Mouse (Mus musculus): Measurements from ENCODE around the gene Tmem247. TPM values are rescaled to one million over a fixed set of nuclear protein-coding genes. Genes with fewer than 3 reads are reported as not detected.
A peak's percentile ranks its signal among the peaks of the same experiment; 100 is the strongest.

Tmem247 gene
- total RNA-seq, 2 experiments from 2014 or later = not detected

GRCm38 (mm10) chr17:86913003-86913607 lies 4.0 kb upstream of the Tmem247 start:
- DNase-seq (ENCODE audit: low spot score in 2 of 2) = peak in 1 of 2 experiments; percentile 2

DNA sequence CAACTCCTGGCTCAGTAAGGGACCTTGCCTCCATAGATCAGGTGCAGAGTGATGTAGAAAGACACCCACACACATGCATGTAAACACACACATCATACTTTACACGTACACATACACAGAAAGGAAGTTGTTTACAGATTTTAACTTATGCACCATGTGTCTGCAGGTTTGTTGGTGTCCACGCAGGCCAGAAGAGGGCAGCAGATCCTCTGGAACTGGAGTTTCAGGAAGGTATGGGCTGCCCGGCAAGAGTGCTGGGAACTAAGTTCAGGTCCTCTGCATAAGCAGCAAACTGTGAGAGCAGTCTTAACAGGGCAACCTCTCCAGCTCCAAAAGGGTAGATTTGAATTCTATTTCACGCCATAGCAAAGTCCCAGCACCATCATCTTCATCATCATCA lies 1.6 kb upstream of the Tmem247 start:
- DNase-seq (ENCODE audit: low spot score in 2 of 2) = no peak

GRCm38 (mm10) chr17:86918786-86919185 lies 1.6 kb downstream of the Tmem247 start:
- no peak for DNase-seq (ENCODE audit: low spot score in 2 of 2)

GRCm38 (mm10) chr17:86919729-86920128 lies 2.6 kb downstream of the Tmem247 start:
- DNase-seq (ENCODE audit: low spot score in 2 of 2) = no peak

GRCm38 (mm10) chr17:86924679-86925078 lies 7.5 kb downstream of the Tmem247 start:
- DNase-seq (ENCODE audit: low spot score in 2 of 2) = no peak

- DNase-seq (ENCODE audit: low spot score in 2 of 2) = no peak
These were observed 9.7 kb downstream of the Tmem247 start for GRCm38 (mm10) chr17:86926836-86927235.

GRCm38 (mm10) chr17:86929355-86929754 lies 12.2 kb downstream of the Tmem247 start:
- DNase-seq (ENCODE audit: low spot score in 2 of 2) = no peak

DNA sequence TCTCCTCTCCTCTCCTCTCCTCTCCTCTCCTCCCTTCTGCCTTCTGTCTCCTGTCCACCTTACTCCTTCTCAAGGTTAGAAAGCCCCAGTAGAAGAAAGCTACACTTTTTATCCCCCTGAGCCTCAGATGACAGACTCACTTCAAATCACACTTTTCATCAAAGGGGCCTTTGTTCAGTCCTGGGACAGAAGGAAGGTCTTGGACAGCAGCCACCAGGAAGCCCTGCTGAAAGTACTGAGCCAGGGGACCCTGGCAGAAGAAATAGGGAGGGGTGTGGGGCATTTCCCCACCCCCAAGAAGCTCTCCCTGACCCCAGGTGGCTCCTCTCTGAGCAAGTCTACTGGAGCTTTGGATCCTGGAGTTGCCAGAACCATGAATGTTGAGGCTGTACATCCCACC lies 12.8 kb downstream of the Tmem247 start:
- peak in 1 of 2 experiments; percentile 54 for DNase-seq (ENCODE audit: low spot score in 2 of 2)

GRCm38 (mm10) chr17:86932896-86933295 lies 15.7 kb downstream of the Tmem247 start:
- no peak for DNase-seq (ENCODE audit: low spot score in 2 of 2)

- no peak for DNase-seq (ENCODE audit: low spot score in 2 of 2)
These were observed 19.9 kb downstream of the Tmem247 start for GRCm38 (mm10) chr17:86937064-86937463.

DNA sequence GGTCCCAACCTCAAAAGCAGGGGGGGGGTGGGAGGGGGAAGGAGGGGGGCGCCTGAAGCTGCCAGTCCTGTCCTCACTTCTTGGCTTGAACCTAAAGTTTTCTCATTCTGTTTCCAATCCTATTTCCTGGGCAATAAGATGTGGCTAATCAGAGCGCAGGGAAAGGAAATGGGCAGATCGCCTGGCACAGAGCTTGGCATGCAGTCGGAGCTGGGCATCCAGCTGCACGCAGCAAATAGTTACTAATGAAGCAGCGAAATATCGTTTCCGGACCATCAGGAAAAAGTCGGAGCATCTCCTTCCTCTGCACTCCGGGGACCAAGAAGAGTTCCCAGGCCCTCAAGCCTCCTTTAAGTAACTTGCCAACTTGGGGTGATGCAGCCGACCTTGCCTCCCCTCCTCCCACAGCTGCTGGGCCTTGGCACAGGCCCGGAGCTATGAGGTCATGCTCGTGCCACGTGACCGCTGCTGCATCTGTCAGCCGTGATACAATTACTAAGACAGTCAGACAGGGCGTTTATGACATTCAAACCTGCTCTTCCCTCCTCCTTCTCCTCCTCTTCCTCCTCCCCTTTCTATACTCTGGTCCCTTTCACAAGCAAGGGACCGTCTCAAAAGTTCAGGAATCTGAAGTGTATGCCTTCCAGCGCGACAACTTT lies 20.5 kb downstream of the Tmem247 start:
- DNase-seq (ENCODE audit: low spot score in 2 of 2) = peak; percentile 69 to 78

DNA sequence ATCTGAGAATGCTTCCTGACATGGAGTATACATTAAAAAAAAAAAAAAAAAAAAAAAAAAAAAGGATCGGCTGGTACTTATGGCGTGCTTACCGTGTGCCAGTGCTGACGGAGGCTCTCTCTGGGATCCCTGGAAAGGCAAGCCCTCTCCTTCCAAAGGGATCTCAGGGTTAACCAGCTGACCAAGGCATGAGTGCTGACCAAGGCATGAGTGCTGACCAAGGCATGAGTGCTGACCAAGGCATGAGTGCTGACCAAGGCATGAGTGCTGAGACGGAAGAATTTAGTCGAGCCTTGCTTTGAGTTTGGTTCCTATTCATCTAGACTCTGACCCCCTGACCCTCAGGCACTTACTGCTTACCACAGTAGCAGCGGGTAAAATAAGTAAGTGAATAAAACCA lies 21.5 kb downstream of the Tmem247 start:
- DNase-seq (ENCODE audit: low spot score in 2 of 2) = no peak

DNA sequence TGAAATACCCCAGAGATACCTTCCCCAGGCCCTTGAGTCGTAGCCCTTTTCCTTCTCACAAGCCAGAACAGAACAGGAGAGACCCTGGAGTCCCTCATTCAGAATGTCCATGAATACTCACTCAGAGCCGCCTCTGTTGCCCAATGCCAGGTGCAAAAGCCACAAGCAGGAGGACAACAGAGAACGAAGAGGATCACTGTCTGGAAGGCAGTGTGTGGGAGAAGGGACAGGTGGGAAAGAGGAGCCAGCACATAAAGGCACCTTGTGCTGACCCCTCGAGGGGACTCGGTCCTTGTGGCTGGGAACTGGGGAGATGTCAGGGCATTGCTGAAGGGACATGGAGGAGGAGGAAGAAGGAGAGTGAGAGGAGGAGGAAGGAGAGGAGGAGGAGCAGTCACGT lies 25.0 kb downstream of the Tmem247 start:
- DNase-seq (ENCODE audit: low spot score in 2 of 2) = no peak

- no peak for DNase-seq (ENCODE audit: low spot score in 2 of 2)
These were observed 26.0 kb downstream of the Tmem247 start for GRCm38 (mm10) chr17:86943158-86943557.

GRCm38 (mm10) chr17:86946078-86946477 lies 28.9 kb downstream of the Tmem247 start:
- no peak for DNase-seq (ENCODE audit: low spot score in 2 of 2)

DNA sequence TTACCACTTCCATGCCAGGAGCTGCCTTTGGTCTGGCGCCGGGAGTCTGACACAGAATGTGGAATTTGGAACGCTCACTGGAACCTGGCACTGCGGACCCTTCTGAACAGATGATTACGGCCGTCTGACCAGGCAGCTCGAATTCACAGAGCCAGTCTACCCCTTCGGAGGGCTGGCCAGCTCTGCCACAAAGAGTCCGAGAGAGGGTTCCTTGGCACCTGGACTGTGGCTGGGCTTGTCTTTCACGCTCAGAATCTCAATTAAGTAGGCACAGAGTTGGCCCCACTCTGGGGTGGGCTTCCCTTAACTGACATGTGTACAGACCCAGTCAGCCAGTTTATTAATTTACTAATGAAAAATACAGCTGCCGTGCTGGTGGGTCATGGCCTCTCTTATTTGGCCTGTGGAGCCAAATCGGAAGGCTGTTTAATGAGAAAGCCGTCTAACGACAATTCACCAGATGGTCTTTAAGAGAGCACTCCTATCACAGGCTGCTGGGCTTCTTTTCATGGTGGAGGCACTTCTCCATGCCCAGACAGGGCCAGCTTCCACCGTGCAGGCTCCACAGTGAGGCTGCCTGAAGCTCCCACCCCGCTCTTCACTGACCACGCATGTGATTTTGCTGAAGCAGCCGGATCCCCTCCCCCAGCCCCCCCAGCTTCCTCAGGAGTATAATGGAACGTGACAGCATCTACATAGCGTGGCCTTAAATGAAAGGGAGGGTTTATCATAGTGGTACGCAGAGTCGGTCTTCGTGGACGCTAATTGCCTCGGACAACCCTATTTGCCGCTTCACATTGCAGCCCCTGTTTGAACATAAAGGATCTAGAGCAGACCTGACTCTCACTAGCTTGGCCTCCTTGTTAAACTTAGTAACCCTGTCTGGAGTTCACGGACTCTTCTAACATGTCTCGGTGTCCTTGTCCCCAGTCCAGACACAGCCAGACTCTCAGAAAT lies 31.0 kb downstream of the Tmem247 start, which contains the start of gene Atp6v1e2:
Atp6v1e2 (minus strand) TSS at position 58 of the 957 bp plus-strand sequence.
- peak; percentile 67 to 74 for DNase-seq (ENCODE audit: low spot score in 2 of 2)

GRCm38 (mm10) chr17:86948801-86949200 lies 31.7 kb downstream of the Tmem247 start:
- peak; percentile 48 to 58 for DNase-seq (ENCODE audit: low spot score in 2 of 2)

DNA sequence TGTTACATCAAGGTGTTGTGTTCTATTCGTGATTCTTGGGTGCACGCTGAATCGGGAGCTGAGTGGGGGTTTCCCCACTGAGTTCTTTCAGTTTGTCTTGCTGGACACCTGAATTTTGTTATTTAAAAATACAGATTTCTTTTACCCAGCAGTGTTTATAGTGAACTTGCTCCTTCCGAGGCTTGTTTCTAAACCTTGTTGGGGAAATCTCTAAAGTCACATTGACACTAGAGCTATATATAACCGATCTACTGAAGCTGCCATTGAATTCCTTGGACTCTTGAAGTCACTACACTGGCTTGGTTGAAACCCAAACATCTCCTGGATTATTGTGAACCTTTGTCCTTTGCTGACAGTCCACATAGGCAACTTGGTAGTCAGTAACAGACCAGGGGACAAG lies 40.1 kb downstream of the Tmem247 start:
- DNase-seq (ENCODE audit: low spot score in 2 of 2) = no peak

DNA sequence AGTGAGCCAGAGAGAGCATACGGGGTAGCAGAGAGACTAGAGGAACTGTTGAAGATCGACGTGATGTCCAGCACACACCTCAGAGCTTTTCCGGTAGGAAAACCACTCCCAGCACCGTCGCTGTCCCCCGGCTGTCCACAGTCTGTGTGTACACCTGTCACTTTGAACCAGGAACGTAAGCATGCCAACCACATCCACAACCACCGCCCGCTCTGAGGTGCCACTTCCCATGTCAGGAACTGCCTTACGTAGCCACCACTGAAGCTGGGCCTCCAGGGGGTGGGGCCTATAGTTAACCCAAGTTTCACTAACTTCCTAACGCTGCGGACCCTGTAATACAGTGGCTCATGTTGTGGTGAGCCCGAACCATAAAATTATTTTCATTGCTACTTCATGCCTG lies 40.8 kb downstream of the Tmem247 start:
- DNase-seq (ENCODE audit: low spot score in 2 of 2) = no peak

DNA sequence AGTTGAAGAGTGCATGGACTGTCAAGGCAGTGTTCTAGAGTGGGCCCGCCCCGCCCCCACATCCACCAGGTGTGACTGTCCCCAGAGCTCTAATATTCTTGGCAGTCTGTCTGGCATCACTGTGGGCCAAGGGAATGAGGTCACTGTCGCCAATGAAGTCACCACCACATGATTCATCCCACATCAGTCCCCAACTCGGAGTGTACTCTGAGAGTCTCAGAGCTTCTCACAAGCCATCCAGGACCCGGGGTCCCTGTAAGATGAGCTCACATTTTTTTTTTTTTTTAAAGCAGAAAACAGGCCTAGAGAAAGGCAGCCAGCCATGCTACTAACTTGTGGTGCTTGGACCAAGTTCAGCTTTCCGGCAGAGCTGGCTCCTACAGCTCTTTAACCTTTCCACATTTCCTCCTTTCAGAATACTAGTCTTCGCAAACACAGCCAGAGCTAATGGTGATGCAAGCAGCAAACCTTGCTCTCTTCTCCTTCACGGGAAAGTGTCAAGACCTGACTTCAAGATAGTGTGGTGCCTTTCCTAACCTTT lies 44.2 kb downstream of the Tmem247 start:
- DNase-seq (ENCODE audit: low spot score in 2 of 2) = peak in 1 of 2 experiments; percentile 26

DNA sequence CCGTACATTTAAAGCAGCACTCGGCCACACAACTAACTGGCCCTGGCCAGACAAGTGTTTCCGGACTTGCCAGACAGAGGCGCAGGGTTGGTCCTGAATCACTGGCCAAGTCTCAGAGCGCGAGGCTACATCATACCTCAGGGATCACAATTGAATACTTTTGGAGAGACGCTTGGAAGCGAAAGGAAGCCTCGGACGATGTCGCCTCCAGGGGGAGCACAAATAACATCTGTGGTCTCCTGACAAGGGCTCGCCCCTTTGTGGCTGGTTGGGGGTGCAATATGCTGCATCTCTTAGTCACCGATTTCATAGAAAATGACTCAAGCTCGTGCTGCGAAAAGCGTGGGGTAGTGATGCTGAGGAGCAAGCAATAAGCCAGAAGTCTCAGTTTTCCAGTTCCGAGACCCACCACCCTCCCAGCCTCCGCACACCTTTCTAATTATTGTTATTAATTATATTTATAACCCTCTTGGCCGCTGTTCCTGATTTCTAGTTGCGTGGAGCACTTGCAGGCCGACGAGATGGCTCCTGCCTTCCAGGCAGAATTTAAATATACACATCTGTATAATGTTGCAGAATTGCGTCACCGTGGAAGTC lies 45.2 kb downstream of the Tmem247 start:
- DNase-seq (ENCODE audit: low spot score in 2 of 2) = peak; percentile 85 to 89
